Mouse (Mus musculus): Measurements from ENCODE around the gene Klhl6.

DNA sequence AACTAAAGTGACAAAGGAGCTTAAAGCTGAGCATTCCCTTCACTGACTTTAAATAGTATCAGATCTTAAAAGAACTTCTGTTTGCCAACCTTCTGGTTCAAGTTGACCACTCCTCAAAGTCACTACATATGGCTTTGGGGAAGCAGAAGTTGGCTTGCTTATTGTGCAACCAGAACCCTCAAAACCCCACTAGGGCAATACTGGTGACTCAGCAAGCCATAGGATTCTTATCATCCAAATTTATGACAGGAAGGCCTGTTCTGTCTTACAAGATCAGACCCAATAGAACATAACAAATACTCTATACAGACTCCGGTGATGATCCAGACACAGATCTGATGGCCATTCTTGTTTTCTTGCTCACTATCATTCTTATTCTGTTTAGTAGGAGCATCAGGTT is 9.4 kb downstream of the Klhl6 start:
- TF ChIP-seq MAX (IDR thresholded peaks at IDR 0.05; ENCODE audit: low read length), result no peak
- TF ChIP-seq RAD21 (IDR thresholded peaks at IDR 0.05; ENCODE audit: low read depth, low read length), result no peak
